Mouse (Mus musculus) left cerebral cortex, adult 11 months (tissue): ENCODE measurements around the gene Skint9.
"Not testable (repeated sequence)": the region's sequence is repeated elsewhere in the genome, so short reads cannot be mapped to it uniquely, and the experiment has no call there.

ENCODE experiments used
- DNase-seq: peaks from one replicate; pipeline ENCODE4 v3.0.0; 2022; ENCODE audit warnings: low spot score

Skint9 gene

GRCm38 (mm10) chr4:112433885-112434284 lies at the start of gene Skint9:
Gene Skint9, minus strand, starts transcription at chr4:112433985.
- no peak for DNase-seq

GRCm38 (mm10) chr4:112432685-112433084 lies 1.1 kb downstream of the Skint9 start:
- no peak for DNase-seq

GRCm38 (mm10) chr4:112432223-112432622 lies 1.6 kb downstream of the Skint9 start:
- DNase-seq: no peak

GRCm38 (mm10) chr4:112349111-112349510 lies 84.7 kb downstream of the Skint9 start:
- DNase-seq: not testable (repeated sequence)
